Mouse (Mus musculus) forelimb bud, embryonic 11.5 days (tissue): ENCODE data around the gene Hist2h4.
"Not testable (repeated sequence)": the region's sequence is repeated elsewhere in the genome, so short reads cannot be mapped to it uniquely, and the experiment has no call there.

Source experiments
- DNase-seq: peaks from one replicate; pipeline ENCODE4 v3.0.0-alpha.2; 2012; ENCODE audit warnings: low read depth, low spot score

Gene Hist2h4

GRCm38 (mm10) chr3:96269511-96270474 lies 6.7 kb upstream of the Hist2h4 start, which contains the start of gene Hist2h2bb:
Hist2h2bb (plus strand) TSS chr3:96269752.
- peak; percentile 99 for DNase-seq

- not testable (repeated sequence) for DNase-seq
These were observed 5.8 kb upstream of the Hist2h4 start for GRCm38 (mm10) chr3:96268776-96269378.

GRCm38 (mm10) chr3:96268051-96268775 lies 5.1 kb upstream of the Hist2h4 start, which contains the start of gene Hist2h3b:
Hist2h3b (plus strand) TSS chr3:96268654.
- DNase-seq = peak; percentile 90

GRCm38 (mm10) chr3:96267541-96267940 lies 4.4 kb upstream of the Hist2h4 start:
- no peak for DNase-seq

GRCm38 (mm10) chr3:96266132-96266710 lies 3.1 kb upstream of the Hist2h4 start:
- no peak for DNase-seq

GRCm38 (mm10) chr3:96264404-96264949 lies 1.4 kb upstream of the Hist2h4 start:
- DNase-seq = no peak

- DNase-seq = peak; percentile 46
These were observed 670 bp upstream of the Hist2h4 start for GRCm38 (mm10) chr3:96263558-96264403.

- DNase-seq = peak; percentile 83
These were observed 765 bp downstream of the Hist2h4 start for GRCm38 (mm10) chr3:96262216-96262875.

GRCm38 (mm10) chr3:96261623-96262022 lies 1.5 kb downstream of the Hist2h4 start:
- DNase-seq = no peak

GRCm38 (mm10) chr3:96260220-96260619 lies 2.9 kb downstream of the Hist2h4 start:
- no peak for DNase-seq

GRCm38 (mm10) chr3:96257190-96257589 lies 5.9 kb downstream of the Hist2h4 start:
- DNase-seq = no peak

- no peak for DNase-seq
These were observed 7.1 kb downstream of the Hist2h4 start for GRCm38 (mm10) chr3:96255926-96256593.

- peak; percentile 52 for DNase-seq
These were observed 8.3 kb downstream of the Hist2h4 start for GRCm38 (mm10) chr3:96254683-96255355.

GRCm38 (mm10) chr3:96251787-96252186 lies 11.3 kb downstream of the Hist2h4 start:
- no peak for DNase-seq

- DNase-seq = peak; percentile 64
These were observed 12.2 kb downstream of the Hist2h4 start for GRCm38 (mm10) chr3:96250890-96251289.

GRCm38 (mm10) chr3:96249034-96249345 lies 14.1 kb downstream of the Hist2h4 start:
- DNase-seq = no peak

- DNase-seq = no peak
These were observed 14.7 kb downstream of the Hist2h4 start for GRCm38 (mm10) chr3:96248141-96249033.
